Mouse (Mus musculus) CH12.LX (cell line): ENCODE measurements around the gene Wipf1. TPM values are rescaled to one million over a fixed set of nuclear protein-coding genes. Genes with fewer than 3 reads are reported as not detected.

Source experiments
- DNase-seq: peaks from one replicate; pipeline ENCODE4 v3.0.0-alpha.2; 2013; ENCODE audit errors: extremely low read depth
- H3K27ac ChIP-seq: 2 replicates; pipeline ENCODE4 v1.5.1; 2012; ENCODE audit warnings: low read depth, mild to moderate bottlenecking, control low read depth, moderate library complexity; ENCODE audit not compliant: insufficient read depth
- H3K27me3 ChIP-seq: replicated peaks from 2 replicates; pipeline ENCODE3; 2012; ENCODE audit warnings: inconsistent platforms
- H3K36me3 ChIP-seq, 2 experiments: replicated peaks in 1 of 2; 2 replicates each; pipeline versions ENCODE3 to v1.6.1; 2012; ENCODE audit warnings: inconsistent platforms in 1 of 2, low read length in 1 of 2, mild to moderate bottlenecking in 1 of 2, mixed read lengths in 1 of 2, moderate library complexity in 1 of 2; ENCODE audit not compliant: control insufficient read depth in 1 of 2, insufficient read depth in 1 of 2
- H3K4me1 ChIP-seq, 2 experiments: 2 replicates each; pipeline ENCODE4 v1.6.1; 2012; ENCODE audit warnings: inconsistent platforms in 1 of 2, moderate library complexity in 1 of 2; ENCODE audit not compliant: insufficient read depth in 2 of 2, control insufficient read depth in 1 of 2
- H3K4me2 ChIP-seq: 2 replicates; pipeline ENCODE4 v1.6.1; 2012; ENCODE audit warnings: low read depth, mild to moderate bottlenecking, control low read depth; ENCODE audit not compliant: poor library complexity, insufficient read depth, severe bottlenecking
- H3K4me3 ChIP-seq, 3 experiments: fragments of 150-350 bp in 1 of 3; sonication (generic) in 1 of 3; replicated peaks in 1 of 3; 2 replicates each; pipeline versions ENCODE3 to v1.5.1; 2011 to 2012; ENCODE audit warnings: low read depth in 2 of 3, low read length in 2 of 3, mild to moderate bottlenecking in 2 of 3, moderate library complexity in 2 of 3, control low read depth in 1 of 3, improper control_type of control experiment in 1 of 3, inconsistent platforms in 1 of 3, mixed read lengths in 1 of 3; ENCODE audit not compliant: poor library complexity in 1 of 3
- H3K79me2 ChIP-seq: replicated peaks from 2 replicates; pipeline ENCODE4 v1.6.1; 2012; ENCODE audit warnings: mild to moderate bottlenecking, moderate library complexity; ENCODE audit not compliant: control insufficient read depth, poor library complexity, insufficient read depth, severe bottlenecking; ENCODE audit errors: extremely low read depth
- H3K9ac ChIP-seq: 2 replicates; pipeline ENCODE4 v1.6.1; 2012; ENCODE audit warnings: low read depth, mild to moderate bottlenecking, control low read depth, moderate library complexity; ENCODE audit not compliant: insufficient read depth
- H3K9me3 ChIP-seq: replicated peaks from 2 replicates; pipeline ENCODE3; 2012; ENCODE audit warnings: low read length, inconsistent platforms, mixed read lengths
- CHD1 ChIP-seq: IDR thresholded peaks from 2 replicates; pipeline ENCODE4 v1.6.1; 2012; ENCODE audit warnings: low read depth, low read length, improper control_type of control experiment, inconsistent platforms
- CHD2 ChIP-seq: IDR thresholded peaks from 2 replicates; pipeline ENCODE4 v1.6.1; 2011; ENCODE audit warnings: low read length, improper control_type of control experiment
- CTCF ChIP-seq, 2 experiments: IDR thresholded peaks in 1 of 2; conservative IDR thresholded peaks in 1 of 2; 2 replicates each; pipeline ENCODE4 v1.5.1; 2011 to 2012; ENCODE audit warnings: low read depth in 2 of 2, low read length in 2 of 2, improper control_type of control experiment in 1 of 2, inconsistent platforms in 1 of 2, mild to moderate bottlenecking in 1 of 2, moderate library complexity in 1 of 2
- ETS1 ChIP-seq: conservative IDR thresholded peaks from 2 replicates; pipeline ENCODE4 v1.6.1; 2012; ENCODE audit warnings: low read depth, mild to moderate bottlenecking, inconsistent platforms, low read length, improper control_type of control experiment, moderate library complexity
- HCFC1 ChIP-seq: IDR thresholded peaks from 2 replicates; pipeline ENCODE4 v1.6.1; 2012; ENCODE audit warnings: low read depth, mild to moderate bottlenecking, inconsistent platforms, low read length, improper control_type of control experiment
- JUN ChIP-seq: IDR thresholded peaks from 2 replicates; pipeline ENCODE4 v1.6.1; 2011; ENCODE audit warnings: low read depth, mild to moderate bottlenecking, low read length, improper control_type of control experiment, moderate library complexity; ENCODE audit not compliant: insufficient read depth
- JUND ChIP-seq: conservative IDR thresholded peaks from 2 replicates; pipeline ENCODE4 v1.6.1; 2011; ENCODE audit warnings: low read depth, low read length, improper control_type of control experiment
- MAZ ChIP-seq: IDR thresholded peaks from 2 replicates; pipeline ENCODE4 v1.6.1; 2012; ENCODE audit warnings: low read depth, mild to moderate bottlenecking, inconsistent platforms, low read length, improper control_type of control experiment, moderate library complexity
- MXI1 ChIP-seq: IDR thresholded peaks from 2 replicates; pipeline ENCODE4 v1.6.1; 2011; ENCODE audit warnings: mild to moderate bottlenecking, low read depth, low read length, improper control_type of control experiment
- MYC ChIP-seq: IDR thresholded peaks from 2 replicates; pipeline ENCODE4 v1.6.1; 2011; ENCODE audit warnings: low read depth, mild to moderate bottlenecking, improper control_type of control experiment, low read length
- NELFE ChIP-seq: IDR thresholded peaks from 2 replicates; pipeline ENCODE4 v1.6.1; 2011; ENCODE audit warnings: low read depth, low read length, improper control_type of control experiment
- NRF1 ChIP-seq: IDR thresholded peaks from 2 replicates; pipeline ENCODE4 v1.6.1; 2014; ENCODE audit warnings: low read depth, mild to moderate bottlenecking, inconsistent platforms, low read length, improper control_type of control experiment, moderate library complexity
- POLR2A ChIP-seq: IDR thresholded peaks from 2 replicates; pipeline ENCODE4 v1.6.1; 2011; ENCODE audit warnings: low read depth, mild to moderate bottlenecking, improper control_type of control experiment, low read length
- RAD21 ChIP-seq: IDR thresholded peaks from 2 replicates; pipeline ENCODE4 v1.6.1; 2011; ENCODE audit warnings: low read depth, mild to moderate bottlenecking, low read length, improper control_type of control experiment, moderate library complexity
- RCOR1 ChIP-seq: conservative IDR thresholded peaks from 2 replicates; pipeline ENCODE4 v1.6.1; 2012; ENCODE audit warnings: low read depth, mild to moderate bottlenecking, inconsistent platforms, low read length, improper control_type of control experiment
- SMC3 ChIP-seq: IDR thresholded peaks from 2 replicates; pipeline ENCODE4 v1.6.1; 2011; ENCODE audit warnings: low read depth, low read length, improper control_type of control experiment
- TCF12 ChIP-seq: IDR thresholded peaks from 2 replicates; pipeline ENCODE4 v1.6.1; 2014; ENCODE audit warnings: low read depth, mild to moderate bottlenecking, inconsistent platforms, low read length, improper control_type of control experiment
- UBTF ChIP-seq: IDR thresholded peaks from 2 replicates; pipeline ENCODE4 v1.6.1; 2012; ENCODE audit warnings: low read depth, mild to moderate bottlenecking, inconsistent platforms, low read length, improper control_type of control experiment, moderate library complexity
- USF1 ChIP-seq: IDR thresholded peaks from 2 replicates; pipeline ENCODE4 v1.6.1; 2014; ENCODE audit warnings: low read depth, mild to moderate bottlenecking, inconsistent platforms, low read length, improper control_type of control experiment
- ZC3H11A ChIP-seq: IDR thresholded peaks from 2 replicates; pipeline ENCODE4 v1.6.1; 2012; ENCODE audit warnings: low read depth, mild to moderate bottlenecking, inconsistent platforms, low read length, improper control_type of control experiment
- ZMIZ1 ChIP-seq: IDR thresholded peaks from 2 replicates; pipeline ENCODE4 v1.6.1; 2012; ENCODE audit warnings: low read depth, mild to moderate bottlenecking, inconsistent platforms, low read length, improper control_type of control experiment
- dilution Hi-C: fragments of 300-500 bp; cut with MboI; formaldehyde crosslinking; loops from 2 replicates; pipeline ENCODE4 v1.14.3; 2020; ENCODE audit warnings: low sequenced_read_pairs; ENCODE audit not compliant: extremely low pct_unique_long_range_greater_than_20kb, extremely low pct_ligation_motif_present
- in situ Hi-C: fragments of 300-500 bp; cut with MboI; formaldehyde crosslinking; loops from 3 replicates; pipeline ENCODE4 v1.14.3; 2019; ENCODE audit warnings: low sequenced_read_pairs, low pct_ligation_motif_present, low pct_unique_long_range_greater_than_20kb, mixed read lengths
- polyA plus RNA-seq: library from polyadenylated mRNA; unstranded; fragments of >175 nt; gene quantifications from 2 replicates; pipeline ENCODE4 v1.2.1, GENCODE M21; 2012; ENCODE audit warnings: low read depth; ENCODE audit not compliant: insufficient read length
- total RNA-seq, 2 experiments: library from RNA; depleted of rRNA; stranded (reverse); fragments of 300-350 nt in 1 of 2; fragments of >200 nt in 1 of 2; gene quantifications; 2 replicates each; pipeline ENCODE4 v1.2.3; 2012 to 2014

The Wipf1 gene
- total and polyA plus RNA-seq, 3 experiments = 18.3 to 95.0 (median 21.8) TPM

- TF ChIP-seq JUND (no peak), CHD2 (no peak), HCFC1 (no peak), MXI1 (peak; percentile 63; the same call in 1 of the 2 replicates), NELFE (peak; percentile 57; the same call in 1 of the 2 replicates), ZC3H11A (peak; percentile 42; the same call in 1 of the 2 replicates), RCOR1 (no peak), POLR2A (no peak), CHD1 (no peak), UBTF (no peak), ETS1 (no peak), CTCF (conservative IDR thresholded peaks at IDR 0.05 in 1 of 2, IDR thresholded peaks at IDR 0.05 in 1 of 2; ENCODE audit: low read depth in 2 of 2, low read length in 2 of 2) (peak; percentile 85 to 87), JUN (no peak), SMC3 (peak; percentile 79), ZMIZ1 (no peak)
Observed at GRCm38 (mm10) chr2:73491442-73492241, 37.9 kb downstream of the Wipf1 start (continued).

- Histone ChIP-seq H3K4me2 (no peak overlapping the region), H3K4me1 (peaks cover 22 to 35% of the 10 kb centered on the region in 2 experiments), H3K27ac (no peak overlapping the region), H3K4me3 (no peak overlapping the region), H3K9ac (no peak overlapping the region), H3K9me3 (no peaks in the 10 kb centered on the region), H3K79me2 (no peaks in the 10 kb centered on the region), H3K36me3 (no peaks in the 10 kb centered on the region), H3K27me3 (no peaks in the 10 kb centered on the region)
- TF ChIP-seq MXI1 (no peak), NRF1 (no peak), MAZ (no peak), MYC (no peak), RAD21 (no peak), USF1 (no peak), TCF12 (no peak), ETS1 (no peak)
- dilution Hi-C loops = no loop called here
- no peak for DNase-seq
- in situ Hi-C loops = no loop called here
Observed at GRCm38 (mm10) chr2:73490466-73490865, 39.1 kb downstream of the Wipf1 start.
